Mouse (Mus musculus) myocyte (in vitro differentiated cells): ENCODE data around the gene Gal3st3. TPM values are rescaled to one million over a fixed set of nuclear protein-coding genes. Genes with fewer than 3 reads are reported as not detected.

Experiments used
- H3K27me3 ChIP-seq: one replicate; pipeline ENCODE4 v1.6.1; 2011; ENCODE audit not compliant: control insufficient read depth, insufficient read depth, insufficient read length
- H3K36me3 ChIP-seq: one replicate; pipeline ENCODE4 v1.6.1; 2011; ENCODE audit not compliant: control insufficient read depth, insufficient read depth
- H3K4me2 ChIP-seq: one replicate; pipeline ENCODE4 v1.6.1; 2011; ENCODE audit warnings: low read depth, control low read depth
- H3K4me3 ChIP-seq: one replicate; pipeline ENCODE4 v1.5.1; 2011; ENCODE audit warnings: mild to moderate bottlenecking, control low read depth, moderate library complexity
- H3K79me2 ChIP-seq: one replicate; pipeline ENCODE4 v1.6.1; 2011; ENCODE audit not compliant: control insufficient read depth, insufficient read depth
- H3ac ChIP-seq: one replicate; pipeline ENCODE4 v1.6.1; 2011; ENCODE audit not compliant: control insufficient read depth, insufficient read length
- CEBPB ChIP-seq: IDR thresholded peaks from 2 replicates; pipeline ENCODE4 v1.6.1; 2011; ENCODE audit warnings: mild to moderate bottlenecking, moderate library complexity; ENCODE audit not compliant: poor library complexity, insufficient read depth, severe bottlenecking
- E2F4 ChIP-seq: IDR thresholded peaks from one replicate; pipeline ENCODE4 v1.6.1; 2011; ENCODE audit warnings: mild to moderate bottlenecking, control low read depth, moderate library complexity; ENCODE audit not compliant: insufficient read depth
- MAX ChIP-seq: IDR thresholded peaks from one replicate; pipeline ENCODE4 v1.6.1; 2011; ENCODE audit warnings: low read depth, mild to moderate bottlenecking, control low read depth
- MYOD1 ChIP-seq, 3 experiments: IDR thresholded peaks; one replicate each; pipeline ENCODE4 v1.6.1; 2011; ENCODE audit warnings: control low read depth in 2 of 3, low read depth in 2 of 3, mild to moderate bottlenecking in 2 of 3, moderate library complexity in 1 of 3; ENCODE audit not compliant: insufficient read length in 2 of 3, control insufficient read depth in 1 of 3
- MYOG ChIP-seq, 3 experiments: IDR thresholded peaks; one replicate each; pipeline ENCODE4 v1.6.1; 2011; ENCODE audit warnings: control low read depth in 2 of 3, low read depth in 2 of 3, mild to moderate bottlenecking in 2 of 3; ENCODE audit not compliant: insufficient read length in 2 of 3, control insufficient read depth in 1 of 3, insufficient read depth in 1 of 3
- POLR2A ChIP-seq: IDR thresholded peaks from one replicate; pipeline ENCODE4 v1.6.1; 2011; ENCODE audit warnings: low read depth, mild to moderate bottlenecking, control low read depth, moderate library complexity; ENCODE audit not compliant: insufficient read length
- POLR2AphosphoS2 ChIP-seq: IDR thresholded peaks from one replicate; pipeline ENCODE4 v1.6.1; 2011; ENCODE audit warnings: low read depth, control low read depth; ENCODE audit not compliant: insufficient read length
- REST ChIP-seq: IDR thresholded peaks from one replicate; pipeline ENCODE4 v1.6.1; 2011; ENCODE audit warnings: mild to moderate bottlenecking, control low read depth, moderate library complexity; ENCODE audit not compliant: insufficient read depth, insufficient read length
- SRF ChIP-seq: IDR thresholded peaks from one replicate; pipeline ENCODE4 v1.6.1; 2011; ENCODE audit warnings: low read depth; ENCODE audit not compliant: control insufficient read depth, insufficient read length
- TCF12 ChIP-seq: IDR thresholded peaks from one replicate; pipeline ENCODE4 v1.6.1; 2011; ENCODE audit warnings: mild to moderate bottlenecking, control low read depth; ENCODE audit not compliant: poor library complexity, insufficient read depth, severe bottlenecking
- TCF3 ChIP-seq: IDR thresholded peaks from one replicate; pipeline ENCODE4 v1.6.1; 2011; ENCODE audit warnings: low read depth, control low read depth; ENCODE audit not compliant: insufficient read length
- USF1 ChIP-seq: IDR thresholded peaks from one replicate; pipeline ENCODE4 v1.6.1; 2011; ENCODE audit warnings: low read depth, mild to moderate bottlenecking, control low read depth, moderate library complexity
- polyA plus RNA-seq: library from polyadenylated mRNA; unstranded; fragments of >200 nt; fragmentation: generic; extraction: Trizol; gene quantifications from one replicate; pipeline ENCODE4 v1.2.1, GENCODE M21; 2012; ENCODE audit warnings: missing spikeins

Gene Gal3st3
- polyA plus RNA-seq, 1 experiment, result 0.05 TPM

- Histone ChIP-seq H3ac (no peak overlapping the region), H3K27me3 (no peaks in the 10 kb centered on the region), H3K4me2 (no peak overlapping the region), H3K4me3 (no peak overlapping the region), H3K36me3 (no peaks in the 10 kb centered on the region), H3K79me2 (no peaks in the 10 kb centered on the region)
- TF ChIP-seq MAX, result no peak
- no peak for TF ChIP-seq POLR2AphosphoS2
These were observed 29.8 kb downstream of the Gal3st3 start for GRCm38 (mm10) chr19:5327970-5328369.

DNA sequence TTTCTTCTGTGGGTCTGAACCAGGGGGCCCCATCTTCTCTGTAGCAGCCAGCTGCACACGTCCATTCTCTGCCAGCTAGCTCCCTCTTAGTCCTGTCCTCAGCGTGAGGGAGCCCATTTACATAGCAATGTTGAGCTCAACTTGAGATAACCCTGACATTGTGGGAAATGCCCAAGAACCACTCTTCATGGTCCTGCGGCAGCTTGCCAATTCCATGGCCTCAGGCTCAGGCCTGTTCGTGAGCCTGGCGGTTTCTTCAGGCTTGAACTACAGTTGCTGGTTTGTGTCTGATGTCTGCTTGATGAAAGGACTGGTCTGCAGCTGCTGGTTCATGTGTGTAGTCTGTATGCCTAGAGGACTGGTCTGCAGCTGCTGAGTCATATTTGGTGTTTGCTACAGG lies 36.6 kb downstream of the Gal3st3 start:
- Histone ChIP-seq H3K4me2 (no peak overlapping the region), H3K36me3 (no peaks in the 10 kb centered on the region), H3ac (no peak overlapping the region), H3K27me3 (no peaks in the 10 kb centered on the region), H3K4me3 (no peak overlapping the region), H3K79me2 (no peaks in the 10 kb centered on the region)
- TF ChIP-seq CEBPB (no peak), MYOG (IDR thresholded peaks at IDR 0.05; ENCODE audit: control insufficient read depth in 1 of 3, insufficient read depth in 1 of 3, insufficient read length in 2 of 3, low read depth in 2 of 3) (no peak), MYOD1 (IDR thresholded peaks at IDR 0.05; ENCODE audit: control insufficient read depth in 1 of 3, insufficient read length in 2 of 3, low read depth in 2 of 3) (no peak), POLR2AphosphoS2 (no peak), POLR2A (no peak)

DNA sequence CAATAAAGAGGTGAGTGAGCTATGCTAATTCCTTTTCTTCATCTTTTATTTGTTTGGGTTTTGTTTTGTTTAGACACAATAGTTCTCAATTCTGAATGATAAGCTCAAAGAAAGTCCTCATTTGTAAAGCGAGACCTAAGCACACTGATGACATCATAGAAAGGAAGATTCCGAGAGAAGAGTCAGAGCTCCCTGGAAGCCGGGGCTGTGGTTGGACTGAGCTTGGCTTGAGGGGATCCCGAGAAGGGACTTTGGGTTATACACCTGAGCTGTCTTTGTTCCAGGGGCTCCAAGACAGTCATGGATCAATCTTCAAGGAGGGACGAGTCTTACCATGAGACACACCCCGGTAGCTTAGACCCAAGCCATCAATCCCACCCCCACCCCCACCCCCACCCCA lies 37.3 kb downstream of the Gal3st3 start, which contains the start of gene Catsper1:
TSS of gene Catsper1 (plus strand) at position 301 of the 400 bp plus-strand sequence.
- Histone ChIP-seq H3K36me3 (no peaks in the 10 kb centered on the region), H3ac (no peak within 1 kb of the TSS), H3K4me2 (no peak within 1 kb of the TSS), H3K79me2 (no peaks in the 10 kb centered on the region), H3K27me3 (no peaks in the 10 kb centered on the region), H3K4me3 (no peak within 1 kb of the TSS)
- no peak for TF ChIP-seq E2F4

DNA sequence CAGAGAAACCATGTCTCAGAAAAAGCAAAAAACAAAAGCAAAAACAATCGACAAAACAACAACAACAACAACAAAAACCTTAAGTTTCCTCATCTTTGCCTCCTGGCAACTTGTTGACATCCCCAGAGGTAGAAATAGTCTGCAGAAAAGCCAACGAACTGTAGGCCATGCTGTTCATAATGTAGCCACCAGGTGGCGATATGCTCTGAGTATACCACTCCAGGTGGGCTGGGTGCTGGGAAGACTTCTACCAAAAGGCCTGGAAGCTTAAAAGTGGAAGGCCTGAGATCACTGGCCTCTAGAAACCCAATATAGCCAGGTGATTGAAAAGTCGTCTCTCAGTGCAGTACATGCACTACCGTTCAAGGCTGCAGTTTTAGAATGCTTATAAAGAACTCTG lies 39.8 kb downstream of the Gal3st3 start:
- no peak for TF ChIP-seq REST
- no peak for TF ChIP-seq USF1
- TF ChIP-seq POLR2A, result no peak
- no peak for TF ChIP-seq POLR2AphosphoS2
- TF ChIP-seq MYOG (IDR thresholded peaks at IDR 0.05; ENCODE audit: control insufficient read depth in 1 of 3, insufficient read depth in 1 of 3, insufficient read length in 2 of 3, low read depth in 2 of 3), result no peak
- no peak for TF ChIP-seq TCF3
- TF ChIP-seq MAX, result no peak
- TF ChIP-seq CEBPB, result no peak
- TF ChIP-seq E2F4, result no peak
- no peak for TF ChIP-seq TCF12
- TF ChIP-seq MYOD1 (IDR thresholded peaks at IDR 0.05; ENCODE audit: control insufficient read depth in 1 of 3, insufficient read length in 2 of 3, low read depth in 2 of 3), result no peak
- Histone ChIP-seq H3K79me2 (no peaks in the 10 kb centered on the region), H3K4me2 (no peak overlapping the region), H3K4me3 (no peak overlapping the region), H3ac (no peak overlapping the region), H3K36me3 (no peaks in the 10 kb centered on the region), H3K27me3 (no peaks in the 10 kb centered on the region)

- no peak for TF ChIP-seq POLR2AphosphoS2
- TF ChIP-seq TCF12, result no peak
- TF ChIP-seq REST, result no peak
- TF ChIP-seq MAX, result no peak
- no peak for TF ChIP-seq SRF
- Histone ChIP-seq H3K79me2 (no peaks in the 10 kb centered on the region), H3ac (no peak overlapping the region), H3K36me3 (no peaks in the 10 kb centered on the region), H3K4me2 (no peak overlapping the region), H3K4me3 (no peak overlapping the region), H3K27me3 (no peaks in the 10 kb centered on the region)
These were observed 43.2 kb downstream of the Gal3st3 start for GRCm38 (mm10) chr19:5341360-5341759.

DNA sequence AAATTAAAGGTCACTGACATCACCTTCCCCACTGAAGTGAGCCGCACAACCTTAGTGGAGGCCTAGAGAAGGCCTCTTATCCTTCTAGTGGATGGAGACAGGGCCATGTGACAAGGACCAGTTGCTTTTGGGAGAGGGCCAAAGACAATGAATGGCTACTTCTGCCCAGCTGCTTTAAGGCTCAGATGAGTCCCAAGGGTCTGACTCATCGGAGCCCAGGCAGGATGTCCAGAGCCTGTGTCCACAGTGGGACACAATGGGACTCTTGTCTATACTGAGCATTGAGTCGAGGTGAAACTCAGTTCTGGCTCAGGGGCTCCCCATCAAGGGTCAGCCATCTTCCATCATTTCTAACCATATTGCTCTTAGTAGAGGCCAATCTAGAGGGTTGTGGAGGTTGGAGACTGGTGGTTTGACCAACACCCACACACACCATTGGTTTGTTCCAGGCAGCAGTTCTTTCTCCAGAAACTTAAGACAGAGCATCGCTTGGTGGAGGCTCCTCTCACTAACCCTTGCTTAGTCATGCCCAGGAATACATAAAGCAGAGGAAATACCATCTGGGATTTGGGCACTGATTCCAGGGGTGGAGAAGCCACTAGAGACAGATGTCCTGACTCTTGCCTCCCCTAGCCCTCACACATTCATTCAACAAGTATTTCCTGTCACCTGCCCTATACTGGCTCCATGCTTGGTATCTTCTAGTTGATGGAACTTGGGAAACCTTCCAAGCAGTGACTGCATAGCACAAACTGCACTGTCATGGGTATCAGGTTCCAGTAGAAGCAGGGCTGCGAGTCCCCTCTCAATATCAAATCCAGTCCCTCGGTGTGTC lies 47.4 kb downstream of the Gal3st3 start:
- Histone ChIP-seq H3K4me3 (no peak overlapping the region), H3K36me3 (no peaks in the 10 kb centered on the region), H3K79me2 (no peaks in the 10 kb centered on the region), H3K27me3 (no peaks in the 10 kb centered on the region), H3ac (no peak overlapping the region), H3K4me2 (peak overlapping the region; percentile 75)
- no peak for TF ChIP-seq E2F4
- TF ChIP-seq MAX, result peak; percentile 44
- TF ChIP-seq SRF, result no peak
- peak; percentile 73 for TF ChIP-seq TCF12
- TF ChIP-seq USF1, result peak; percentile 96
- TF ChIP-seq TCF3, result peak; percentile 7
- no peak for TF ChIP-seq REST
- TF ChIP-seq MYOD1 (IDR thresholded peaks at IDR 0.05; ENCODE audit: control insufficient read depth in 1 of 3, insufficient read length in 2 of 3, low read depth in 2 of 3), result peak; percentile 33 to 82 (median 82)
- TF ChIP-seq CEBPB, result no peak
- peak in 2 of 3 experiments; percentile 69 to 86 for TF ChIP-seq MYOG (IDR thresholded peaks at IDR 0.05; ENCODE audit: control insufficient read depth in 1 of 3, insufficient read depth in 1 of 3, insufficient read length in 2 of 3, low read depth in 2 of 3)
- TF ChIP-seq POLR2AphosphoS2, result peak; percentile 6
- TF ChIP-seq POLR2A, result peak; percentile 14
